Mouse (Mus musculus) urinary bladder, postnatal 36 days (tissue): ENCODE measurements around the gene Stac.

Experiments used
- DNase-seq, 2 experiments: peaks; one replicate each; pipeline ENCODE4 v3.0.0; 2022; ENCODE audit warnings: low spot score in 2 of 2, mixed read lengths in 1 of 2

Gene Stac

GRCm38 (mm10) chr9:111514586-111515473, 175.3 kb downstream of the Stac start:
- no peak for DNase-seq
